11 mouse cellular contexts compared by ENCODE assay signal in the genomic region with DNA sequence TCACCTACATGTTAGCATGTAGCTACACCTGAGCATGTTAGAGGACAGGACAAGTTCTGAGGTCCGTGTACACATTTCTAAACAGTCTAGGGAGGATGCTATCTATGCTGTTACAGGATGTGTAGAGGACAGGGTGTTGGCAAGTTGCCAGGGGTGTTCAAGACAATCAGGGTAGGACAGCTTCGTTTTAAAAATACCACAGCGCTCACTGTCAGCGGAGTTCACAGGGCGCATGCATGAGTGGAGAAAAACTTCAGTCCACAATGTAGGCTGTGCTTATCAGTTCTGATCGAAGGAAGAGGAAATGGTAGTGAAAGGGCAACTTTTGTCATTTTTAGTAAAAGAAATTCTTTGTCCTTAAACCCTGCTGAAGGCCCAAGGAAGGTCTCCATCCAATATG.
DNase-seq lines count a peak whose midpoint lies in the region; ATAC-seq lines count a peak whose summit lies in the region.
"Had no signal": no experiment of that assay in that cellular context is flagged by ENCODE, and none has a peak within 500 bp of the region (broad histone marks: within the 10 kb centered on the region; RNA-seq: fewer than 3 reads in every experiment).

No protein-coding gene starts in this region.

- H3K4me2 ChIP-seq in midbrain, embryonic 11.5 days, result no peak overlapping the region
- no peak overlapping the region for H3K4me2 ChIP-seq in midbrain, embryonic 16.5 days (ENCODE audit: low read length)
- H3K4me2 ChIP-seq in liver, embryonic 16.5 days (ENCODE audit: low read depth, low read length), result no peak overlapping the region
- H3K4me2 ChIP-seq in intestine, embryonic 16.5 days (ENCODE audit: low read depth, low read length), result no peak overlapping the region
- H3K4me2 ChIP-seq in hindbrain, embryonic 11.5 days (replicated peaks; ENCODE audit: low read depth, low read length), result no peak overlapping the region
- H3K4me2 ChIP-seq: midbrain, embryonic 13.5 days had no signal

- no peak overlapping the region for H3K27ac ChIP-seq in midbrain, embryonic 11.5 days (ENCODE audit: low read depth, low read length)
- H3K27ac ChIP-seq in midbrain, embryonic 16.5 days (ENCODE audit: low read length), result no peak overlapping the region
- no peak overlapping the region for H3K27ac ChIP-seq in liver, embryonic 16.5 days (ENCODE audit: low read length)
- no peak overlapping the region for H3K27ac ChIP-seq in intestine, embryonic 16.5 days (ENCODE audit: low read length)
- no peak overlapping the region for H3K27ac ChIP-seq in hindbrain, embryonic 11.5 days (ENCODE audit: low read depth, low read length)
- H3K27ac ChIP-seq: midbrain, embryonic 13.5 days had no signal

- H3K9me3 ChIP-seq in midbrain, embryonic 11.5 days (ENCODE audit: control insufficient read depth, low read length), result no peaks in the 10 kb centered on the region
- H3K9me3 ChIP-seq in midbrain, embryonic 16.5 days (replicated peaks; ENCODE audit: control insufficient read depth, low read length, poor library complexity, severe bottlenecking), result no peaks in the 10 kb centered on the region
- no peaks in the 10 kb centered on the region for H3K9me3 ChIP-seq in liver, embryonic 16.5 days (replicated peaks; ENCODE audit: control insufficient read depth, low read length)
- H3K9me3 ChIP-seq in intestine, embryonic 16.5 days (ENCODE audit: control insufficient read depth, low read length), result no peaks in the 10 kb centered on the region
- H3K9me3 ChIP-seq in hindbrain, embryonic 11.5 days (ENCODE audit: control insufficient read depth, low read length), result no peaks in the 10 kb centered on the region
- H3K9me3 ChIP-seq: midbrain, embryonic 13.5 days had no signal

- ATAC-seq in midbrain, embryonic 11.5 days (ENCODE audit: low FRiP score), result no peak
- no peak for ATAC-seq in midbrain, embryonic 16.5 days
- ATAC-seq in common myeloid progenitor, adult 5-6 weeks (replicated peaks; ENCODE audit: low read depth, poor library complexity, severe bottlenecking), result peak; percentile 73
- ATAC-seq in liver, embryonic 16.5 days (ENCODE audit: low read depth), result peak; percentile 78
- no peak; the same call in 1 of the 2 replicates for ATAC-seq in intestine, embryonic 16.5 days
- ATAC-seq in hindbrain, embryonic 11.5 days (ENCODE audit: low FRiP score), result no peak
- ATAC-seq: hindbrain, embryonic 16.5 days; midbrain, embryonic 13.5 days had no signal

- no peaks in the 10 kb centered on the region for H3K4me1 ChIP-seq in midbrain, embryonic 11.5 days (ENCODE audit: control insufficient read depth, insufficient read depth, low read length)
- no peaks in the 10 kb centered on the region for H3K4me1 ChIP-seq in midbrain, embryonic 16.5 days (ENCODE audit: control insufficient read depth, insufficient read depth, low read length)
- H3K4me1 ChIP-seq in liver, embryonic 16.5 days (ENCODE audit: control insufficient read depth, low read depth, low read length), result peaks cover 7% of the 10 kb centered on the region
- H3K4me1 ChIP-seq in intestine, embryonic 16.5 days (ENCODE audit: control insufficient read depth, insufficient read depth, low read length), result no peaks in the 10 kb centered on the region
- no peaks in the 10 kb centered on the region for H3K4me1 ChIP-seq in hindbrain, embryonic 11.5 days (replicated peaks; ENCODE audit: control insufficient read depth, insufficient read depth, low read length)
- H3K4me1 ChIP-seq: midbrain, embryonic 13.5 days had no signal

- no peak overlapping the region for H3K4me3 ChIP-seq in midbrain, embryonic 11.5 days (ENCODE audit: low read depth, low read length)
- H3K4me3 ChIP-seq in midbrain, embryonic 16.5 days (ENCODE audit: low read depth, low read length), result no peak overlapping the region
- H3K4me3 ChIP-seq in liver, embryonic 16.5 days (ENCODE audit: low read depth, low read length), result no peak overlapping the region
- H3K4me3 ChIP-seq in intestine, embryonic 16.5 days (ENCODE audit: low read length), result no peak overlapping the region
- H3K4me3 ChIP-seq in hindbrain, embryonic 11.5 days (ENCODE audit: low read depth, low read length), result no peak overlapping the region
- H3K4me3 ChIP-seq: midbrain, embryonic 13.5 days had no signal

- no peaks in the 10 kb centered on the region for H3K36me3 ChIP-seq in midbrain, embryonic 11.5 days (ENCODE audit: control insufficient read depth, insufficient read depth, low read length)
- no peaks in the 10 kb centered on the region for H3K36me3 ChIP-seq in midbrain, embryonic 16.5 days (ENCODE audit: control insufficient read depth, insufficient read depth, low read length)
- H3K36me3 ChIP-seq in liver, embryonic 16.5 days (ENCODE audit: control insufficient read depth, insufficient read depth), result 0 out of 2 replicates have a peak, but pooled peaks cover 2% of the 10 kb centered on the region
- no peaks in the 10 kb centered on the region; the same call in none of the 2 replicates for H3K36me3 ChIP-seq in intestine, embryonic 16.5 days (ENCODE audit: control insufficient read depth, insufficient read depth, low read length)
- no peaks in the 10 kb centered on the region for H3K36me3 ChIP-seq in hindbrain, embryonic 11.5 days (ENCODE audit: control insufficient read depth, insufficient read depth, low read length)

- WGBS in midbrain, embryonic 11.5 days, result 92% methylated on average over 6 of the region's 6 CpGs
- WGBS in midbrain, embryonic 16.5 days, result 85% methylated on average over 6 of the region's 6 CpGs
- 20% methylated on average over 6 of the region's 6 CpGs for WGBS in liver, embryonic 16.5 days (ENCODE audit: insufficient replicate concordance)
- WGBS in intestine, embryonic 16.5 days, result 60% methylated on average over 6 of the region's 6 CpGs
- WGBS in hindbrain, embryonic 11.5 days, result 88% methylated on average over 6 of the region's 6 CpGs

- peak; percentile 72 for DNase-seq in midbrain, embryonic 11.5 days (ENCODE audit: low spot score, missing footprints)
- peak; percentile 47 for DNase-seq in thymus, postnatal 14 days
- DNase-seq in hindbrain, embryonic 11.5 days (ENCODE audit: low spot score), result no peak
- no peak for DNase-seq in adrenal gland, postnatal 10 days
- DNase-seq: cerebellum, adult 11 months had no signal

- no peak overlapping the region for H3K9ac ChIP-seq in midbrain, embryonic 11.5 days (ENCODE audit: low read length)
- H3K9ac ChIP-seq in midbrain, embryonic 16.5 days (ENCODE audit: low read depth, low read length), result no peak overlapping the region
- H3K9ac ChIP-seq in liver, embryonic 16.5 days (ENCODE audit: low read depth, low read length), result no peak overlapping the region
- H3K9ac ChIP-seq in intestine, embryonic 16.5 days (ENCODE audit: low read depth, low read length), result no peak overlapping the region
- H3K9ac ChIP-seq in hindbrain, embryonic 11.5 days (ENCODE audit: low read depth, low read length), result no peak overlapping the region
- H3K9ac ChIP-seq: midbrain, embryonic 13.5 days had no signal

- H3K27me3 ChIP-seq in midbrain, embryonic 11.5 days (ENCODE audit: control insufficient read depth, insufficient read depth, low read length), result no peaks in the 10 kb centered on the region
- no peaks in the 10 kb centered on the region for H3K27me3 ChIP-seq in midbrain, embryonic 16.5 days (ENCODE audit: control insufficient read depth, insufficient read depth, low read depth, low read length)
- H3K27me3 ChIP-seq in liver, embryonic 16.5 days (ENCODE audit: control insufficient read depth, insufficient read depth, low read depth, low read length), result no peaks in the 10 kb centered on the region
- no peaks in the 10 kb centered on the region for H3K27me3 ChIP-seq in intestine, embryonic 16.5 days (replicated peaks; ENCODE audit: control insufficient read depth, insufficient read depth, low read length)
- no peaks in the 10 kb centered on the region for H3K27me3 ChIP-seq in hindbrain, embryonic 11.5 days (ENCODE audit: control insufficient read depth, insufficient read depth, low read length)
- H3K27me3 ChIP-seq: midbrain, embryonic 13.5 days had no signal

Comparison
In these comparisons a context has a peak if more than half of its experiments do, and no peak if none do; other contexts are left out.
1. ATAC-seq: peak in common myeloid progenitor, adult 5-6 weeks (single experiment) and liver, embryonic 16.5 days (single experiment); none in midbrain, embryonic 11.5 days (single experiment), midbrain, embryonic 16.5 days (single experiment), intestine, embryonic 16.5 days (single experiment) and hindbrain, embryonic 11.5 days (single experiment).
2. DNase-seq: peak in midbrain, embryonic 11.5 days (single experiment) and thymus, postnatal 14 days (single experiment); none in hindbrain, embryonic 11.5 days (single experiment) and adrenal gland, postnatal 10 days (single experiment).